Mouse (Mus musculus) ES-Bruce4 (cell line): ENCODE results near the gene Atoh8. TPM values are rescaled to one million over a fixed set of nuclear protein-coding genes. Genes with fewer than 3 reads are reported as not detected.
A peak's percentile ranks its signal among the peaks of the same experiment; 100 is the strongest.

Source experiments
- H3K27ac ChIP-seq: 2 replicates; pipeline ENCODE4 v1.5.1; 2012; ENCODE audit warnings: low read length, inconsistent platforms; ENCODE audit not compliant: insufficient read depth
- H3K27me3 ChIP-seq: 2 replicates; pipeline ENCODE4 v1.6.1; 2012; ENCODE audit warnings: mild to moderate bottlenecking, low read length, inconsistent platforms; ENCODE audit not compliant: control insufficient read depth, poor library complexity, insufficient read depth, severe bottlenecking
- H3K36me3 ChIP-seq: 2 replicates; pipeline ENCODE4 v1.6.1; 2012; ENCODE audit warnings: inconsistent platforms, mild to moderate bottlenecking, low read length, moderate library complexity; ENCODE audit not compliant: control insufficient read depth, poor library complexity, insufficient read depth, severe bottlenecking
- H3K4me1 ChIP-seq: one replicate; pipeline ENCODE4 v1.8.1; 2011; ENCODE audit warnings: low read length; ENCODE audit not compliant: control insufficient read depth, insufficient read depth
- H3K4me3 ChIP-seq: 2 replicates; pipeline ENCODE4 v1.5.1; 2011; ENCODE audit warnings: low read depth, mild to moderate bottlenecking, low read length
- H3K9ac ChIP-seq: 2 replicates; pipeline ENCODE4 v1.6.1; 2012; ENCODE audit warnings: low read depth, mild to moderate bottlenecking, inconsistent platforms; ENCODE audit not compliant: poor library complexity, severe bottlenecking
- H3K9me3 ChIP-seq: replicated peaks from 2 replicates; pipeline ENCODE4 v1.6.1; 2012; ENCODE audit warnings: mild to moderate bottlenecking, low read length, inconsistent platforms; ENCODE audit not compliant: control insufficient read depth, poor library complexity, insufficient read depth, severe bottlenecking
- CTCF ChIP-seq: IDR thresholded peaks from one replicate; pipeline ENCODE4 v1.8.1; 2011; ENCODE audit warnings: low read depth, low read length
- EP300 ChIP-seq: IDR thresholded peaks from 2 replicates; pipeline ENCODE4 v1.6.1; 2011; ENCODE audit warnings: low read depth, low read length; ENCODE audit not compliant: insufficient read depth
- POLR2A ChIP-seq: IDR thresholded peaks from one replicate; pipeline ENCODE4 v1.8.1; 2011; ENCODE audit warnings: low read length; ENCODE audit not compliant: insufficient read depth
- polyA plus RNA-seq: library from polyadenylated mRNA; stranded (reverse); fragments of >200 nt; gene quantifications from 2 replicates; pipeline ENCODE4 v1.2.4, GENCODE M21; 2011; ENCODE audit warnings: low read depth; ENCODE audit not compliant: missing spikeins, insufficient read depth, insufficient read length

Atoh8 gene
- polyA plus RNA-seq, 1 experiment, result not detected

- no peak overlapping the region for H3K9ac ChIP-seq
- no peak overlapping the region for H3K27ac ChIP-seq
- H3K36me3 ChIP-seq, result no peaks in the 10 kb centered on the region
- H3K4me1 ChIP-seq, result no peaks in the 10 kb centered on the region
- H3K4me3 ChIP-seq, result no peak overlapping the region
- no peaks in the 10 kb centered on the region; the same call in 1 of the 2 replicates for H3K27me3 ChIP-seq
- H3K9me3 ChIP-seq, result no peaks in the 10 kb centered on the region
- TF ChIP-seq CTCF (no peak), EP300 (no peak), POLR2A (no peak)
Observed at GRCm38 (mm10) chr6:72227011-72227410, 8.4 kb downstream of the Atoh8 start.

- Histone ChIP-seq H3K36me3 (no peaks in the 10 kb centered on the region), H3K9me3 (no peaks in the 10 kb centered on the region), H3K4me3 (no peak overlapping the region), H3K9ac (no peak overlapping the region), H3K4me1 (no peaks in the 10 kb centered on the region), H3K27me3 (no peaks in the 10 kb centered on the region; the same call in 1 of the 2 replicates), H3K27ac (no peak overlapping the region)
- no peak for TF ChIP-seq POLR2A
- no peak for TF ChIP-seq CTCF
- no peak for TF ChIP-seq EP300
Observed at GRCm38 (mm10) chr6:72225686-72226085, 9.7 kb downstream of the Atoh8 start.

GRCm38 (mm10) chr6:72223892-72224291 is 11.5 kb downstream of the Atoh8 start:
- TF ChIP-seq EP300 (0 out of 2 replicates have a peak, but pooled peaks have one; percentile 47), CTCF (no peak), POLR2A (no peak)
- H3K27me3 ChIP-seq, result no peaks in the 10 kb centered on the region; the same call in 1 of the 2 replicates
- H3K9me3 ChIP-seq, result no peaks in the 10 kb centered on the region
- H3K36me3 ChIP-seq, result no peaks in the 10 kb centered on the region
- no peak overlapping the region for H3K4me3 ChIP-seq
- no peak overlapping the region for H3K9ac ChIP-seq
- H3K27ac ChIP-seq, result no peak overlapping the region
- no peaks in the 10 kb centered on the region for H3K4me1 ChIP-seq

- Histone ChIP-seq H3K4me1 (no peaks in the 10 kb centered on the region), H3K27ac (no peak overlapping the region), H3K9ac (no peak overlapping the region), H3K36me3 (no peaks in the 10 kb centered on the region), H3K27me3 (no peaks in the 10 kb centered on the region; the same call in 1 of the 2 replicates), H3K9me3 (no peaks in the 10 kb centered on the region), H3K4me3 (no peak overlapping the region)
- no peak for TF ChIP-seq CTCF
- no peak for TF ChIP-seq EP300
- no peak for TF ChIP-seq POLR2A
Observed at GRCm38 (mm10) chr6:72222876-72223275, 12.5 kb downstream of the Atoh8 start.

- Histone ChIP-seq H3K36me3 (no peaks in the 10 kb centered on the region), H3K4me3 (no peak overlapping the region), H3K4me1 (no peaks in the 10 kb centered on the region), H3K27me3 (no peaks in the 10 kb centered on the region), H3K9me3 (no peaks in the 10 kb centered on the region), H3K9ac (no peak overlapping the region), H3K27ac (no peak overlapping the region)
- TF ChIP-seq POLR2A (no peak), EP300 (no peak), CTCF (no peak)
Observed at GRCm38 (mm10) chr6:72222271-72222724, 13.1 kb downstream of the Atoh8 start.

GRCm38 (mm10) chr6:72221271-72221670 is 14.1 kb downstream of the Atoh8 start:
- H3K27me3 ChIP-seq, result no peaks in the 10 kb centered on the region
- no peaks in the 10 kb centered on the region for H3K9me3 ChIP-seq
- H3K4me1 ChIP-seq, result no peaks in the 10 kb centered on the region
- no peak overlapping the region for H3K27ac ChIP-seq
- H3K36me3 ChIP-seq, result no peaks in the 10 kb centered on the region
- no peak overlapping the region for H3K4me3 ChIP-seq
- no peak overlapping the region for H3K9ac ChIP-seq
- TF ChIP-seq POLR2A, result no peak
- no peak for TF ChIP-seq CTCF
- no peak for TF ChIP-seq EP300
